Mouse (Mus musculus): ENCODE measurements around the gene Acta2.

The Acta2 gene

DNA sequence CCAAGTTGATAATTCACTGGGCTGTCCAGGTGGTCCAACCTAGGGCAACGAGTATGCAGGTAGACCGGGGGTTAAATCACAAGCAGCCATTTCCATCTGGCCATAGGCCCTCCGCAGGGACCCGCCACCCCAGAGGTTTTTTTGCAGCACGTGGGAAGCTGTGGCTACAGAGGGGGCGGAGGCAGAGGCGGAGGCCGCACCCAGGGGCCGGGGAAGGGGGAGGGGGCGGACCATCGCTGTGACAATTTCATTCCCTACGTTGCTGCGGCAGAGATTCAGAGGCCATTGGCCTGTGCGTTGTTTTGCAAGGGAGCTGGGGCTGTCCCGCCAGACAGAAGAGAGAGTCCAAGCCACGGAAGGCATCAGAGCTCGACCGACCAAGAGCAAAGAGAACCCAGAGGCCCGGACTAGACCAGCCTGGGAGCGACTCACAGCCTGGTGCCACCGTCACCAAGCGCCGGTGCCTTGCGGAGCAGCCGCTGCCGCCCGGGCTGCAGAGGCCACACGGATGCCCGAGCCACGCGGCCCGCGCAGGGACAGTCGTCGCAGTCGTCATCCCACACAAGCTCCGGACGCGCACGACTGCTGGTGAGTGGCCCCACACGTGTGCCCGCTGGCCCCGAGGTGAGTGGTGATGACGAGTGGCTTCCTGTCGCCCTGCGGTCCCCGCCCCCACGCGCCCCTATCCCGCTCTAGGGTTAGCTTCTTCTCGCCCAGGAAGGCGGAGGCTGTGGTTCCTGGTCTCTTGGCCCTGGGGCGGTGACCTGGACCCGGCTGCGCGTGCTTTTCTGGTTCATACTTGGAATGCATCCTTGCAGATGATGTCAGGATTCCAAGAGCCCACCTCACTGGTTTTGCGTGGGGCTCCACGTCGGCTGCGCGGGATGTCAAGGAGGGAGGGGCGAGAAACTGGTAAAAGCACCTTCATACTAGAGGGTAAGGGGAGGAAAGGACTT, 63.1 kb downstream of the Acta2 start, which contains the start of gene Stambpl1:
Gene Stambpl1, plus strand, starts transcription at position 222 of the 956 bp plus-strand sequence.
- no peak for DNase-seq (ENCODE audit: low read depth, low spot score)

GRCm38 (mm10) chr19:34191645-34192007, 63.8 kb downstream of the Acta2 start:
- DNase-seq (ENCODE audit: low read depth, low spot score) = no peak
